In genomic region chr7:94637367-94638023, GRCm38 (mm10) we compare ENCODE assay signal across 17 mouse cellular contexts.
"Had no signal": no experiment of that assay in that cellular context is flagged by ENCODE, and none has a peak within 500 bp of the region (broad histone marks: within the 10 kb centered on the region; RNA-seq: fewer than 3 reads in every experiment).

No protein-coding gene starts in this region.

- H3K27ac ChIP-seq: kidney, postnatal 0 days; left cerebral cortex, adult 2 months; liver, embryonic 13.5 days; midbrain, embryonic 12.5 days; neural tube, embryonic 12.5 days; neural tube, embryonic 15.5 days; stomach, embryonic 15.5 days had no signal

- H3K9ac ChIP-seq: liver, embryonic 13.5 days; midbrain, embryonic 12.5 days; neural tube, embryonic 12.5 days; neural tube, embryonic 15.5 days; stomach, embryonic 15.5 days had no signal

- H3K27me3 ChIP-seq: liver, embryonic 13.5 days; midbrain, embryonic 12.5 days; neural tube, embryonic 12.5 days; neural tube, embryonic 15.5 days; stomach, embryonic 15.5 days had no signal

- H3K4me2 ChIP-seq: liver, embryonic 13.5 days; midbrain, embryonic 12.5 days; neural tube, embryonic 12.5 days; neural tube, embryonic 15.5 days; stomach, embryonic 15.5 days had no signal

- DNase-seq: kidney, adult 18-20 months; kidney, postnatal 36 days; layer of hippocampus, postnatal 36 days; liver, embryonic 13.5 days; lung, adult 2 months; lung, postnatal 14 days; lung, postnatal 4 days; right cerebral cortex, adult 18-20 months; right cerebral cortex, postnatal 25 days; spleen, adult 18-20 months; thymus, postnatal 25 days had no signal

- H3K4me1 ChIP-seq: liver, embryonic 13.5 days; midbrain, embryonic 12.5 days; neural tube, embryonic 12.5 days; neural tube, embryonic 15.5 days; stomach, embryonic 15.5 days had no signal

- H3K9me3 ChIP-seq: liver, embryonic 13.5 days; midbrain, embryonic 12.5 days; neural tube, embryonic 12.5 days; neural tube, embryonic 15.5 days; stomach, embryonic 15.5 days had no signal

- H3K4me3 ChIP-seq: left cerebral cortex, adult 2 months; liver, embryonic 13.5 days; midbrain, embryonic 12.5 days; neural tube, embryonic 12.5 days; neural tube, embryonic 15.5 days; stomach, embryonic 15.5 days had no signal

- H3K36me3 ChIP-seq: liver, embryonic 13.5 days; midbrain, embryonic 12.5 days; neural tube, embryonic 12.5 days; neural tube, embryonic 15.5 days; stomach, embryonic 15.5 days had no signal
